Mouse (Mus musculus): Measurements from ENCODE around the gene Crebbp. TPM values are rescaled to one million over a fixed set of nuclear protein-coding genes. Genes with fewer than 3 reads are reported as not detected.
"Not testable (repeated sequence)": the region's sequence is repeated elsewhere in the genome, so short reads cannot be mapped to it uniquely, and the experiment has no call there.

Crebbp gene
- polyA plus RNA-seq (2016; fragmentation: Nextera tagmentation; extraction: Ambion mirVana) = 11.6 and 12.1 TPM in 2 replicates

- Histone ChIP-seq H3K4me3 (peak within 1 kb of the TSS; percentile 95), H3K9ac (peak within 1 kb of the TSS; percentile 89), H3K27me3 (replicated peaks) (peaks cover 30% of the 10 kb centered on the region), H3K4me1 (peaks cover 30% of the 10 kb centered on the region), H3K36me3 (peaks cover 2% of the 10 kb centered on the region), H3K4me2 (peak within 1 kb of the TSS; percentile 98), H3K9me3 (replicated peaks) (no peaks in the 10 kb centered on the region), H3K27ac (peak within 1 kb of the TSS; percentile 89)
- 1% methylated on average over 66 of the region's 92 CpGs for WGBS (ENCODE audit: insufficient replicate concordance)
- peak; percentile 89 for ATAC-seq
Measured at GRCm38 (mm10) chr16:4213799-4214551, at the start of gene Crebbp. Gene Crebbp, minus strand, starts transcription at chr16:4213997.

- Histone ChIP-seq H3K27me3 (replicated peaks) (peaks cover 24% of the 10 kb centered on the region), H3K4me1 (peaks cover 11% of the 10 kb centered on the region), H3K4me3 (no peak overlapping the region), H3K27ac (no peak overlapping the region), H3K9me3 (replicated peaks) (no peaks in the 10 kb centered on the region), H3K36me3 (no peaks in the 10 kb centered on the region), H3K4me2 (no peak overlapping the region), H3K9ac (no peak overlapping the region)
- ATAC-seq = no peak
- 61% methylated on average over 3 of the region's 3 CpGs for WGBS (ENCODE audit: insufficient replicate concordance)
Measured at GRCm38 (mm10) chr16:4263486-4263885, 49.7 kb upstream of the Crebbp start.

- ATAC-seq = no peak
- 71% methylated on average over 2 of the region's 2 CpGs for WGBS (ENCODE audit: insufficient replicate concordance)
- no peak overlapping the region for H3K4me2 ChIP-seq
- no peaks in the 10 kb centered on the region for H3K4me1 ChIP-seq
- H3K9me3 ChIP-seq (replicated peaks) = no peaks in the 10 kb centered on the region
- H3K27me3 ChIP-seq (replicated peaks) = no peaks in the 10 kb centered on the region
- no peak overlapping the region for H3K4me3 ChIP-seq
- no peak overlapping the region for H3K9ac ChIP-seq
- no peaks in the 10 kb centered on the region for H3K36me3 ChIP-seq
- no peak overlapping the region for H3K27ac ChIP-seq
Measured at GRCm38 (mm10) chr16:4257546-4257945, 43.7 kb upstream of the Crebbp start.

- Histone ChIP-seq H3K9ac (no peak overlapping the region), H3K4me2 (no peak overlapping the region), H3K27ac (no peak overlapping the region), H3K36me3 (no peaks in the 10 kb centered on the region), H3K27me3 (replicated peaks) (no peaks in the 10 kb centered on the region), H3K9me3 (replicated peaks) (0 out of 2 replicates have a peak, but pooled peaks cover 2% of the 10 kb centered on the region), H3K4me3 (no peak overlapping the region), H3K4me1 (no peaks in the 10 kb centered on the region)
- WGBS (ENCODE audit: insufficient replicate concordance) = 62% methylated on average over 3 of the region's 3 CpGs
- no peak for ATAC-seq
Measured at GRCm38 (mm10) chr16:4248791-4249190, 35.0 kb upstream of the Crebbp start.

GRCm38 (mm10) chr16:4245241-4245640 is 31.4 kb upstream of the Crebbp start:
- 85% methylated on average over 1 of the region's 1 CpGs for WGBS (ENCODE audit: insufficient replicate concordance)
- H3K9me3 ChIP-seq (replicated peaks); H3K4me1 ChIP-seq; H3K27me3 ChIP-seq (replicated peaks); H3K4me3 ChIP-seq; ATAC-seq; H3K36me3 ChIP-seq; H3K9ac ChIP-seq; H3K27ac ChIP-seq; H3K4me2 ChIP-seq: not testable (repeated sequence)

GRCm38 (mm10) chr16:4236131-4236530 is 22.3 kb upstream of the Crebbp start:
- H3K27me3 ChIP-seq (replicated peaks) = no peaks in the 10 kb centered on the region
- no peaks in the 10 kb centered on the region for H3K9me3 ChIP-seq (replicated peaks)
- no peak for ATAC-seq
- no peaks in the 10 kb centered on the region for H3K36me3 ChIP-seq
- WGBS (ENCODE audit: insufficient replicate concordance) = 62% methylated on average over 4 of the region's 4 CpGs
- H3K4me1 ChIP-seq = peaks cover 12% of the 10 kb centered on the region
- H3K9ac ChIP-seq = no peak overlapping the region
- H3K27ac ChIP-seq = no peak overlapping the region
- H3K4me2 ChIP-seq = no peak overlapping the region
- no peak overlapping the region for H3K4me3 ChIP-seq

GRCm38 (mm10) chr16:4235587-4235986 is 21.8 kb upstream of the Crebbp start:
- H3K9ac ChIP-seq = no peak overlapping the region
- peaks cover 12% of the 10 kb centered on the region for H3K4me1 ChIP-seq
- no peak overlapping the region for H3K4me2 ChIP-seq
- H3K4me3 ChIP-seq = no peak overlapping the region
- H3K27ac ChIP-seq = no peak overlapping the region
- no peaks in the 10 kb centered on the region for H3K27me3 ChIP-seq (replicated peaks)
- no peaks in the 10 kb centered on the region for H3K36me3 ChIP-seq
- no peaks in the 10 kb centered on the region for H3K9me3 ChIP-seq (replicated peaks)
- peak; percentile 63; the same call in 1 of the 2 replicates for ATAC-seq

- Histone ChIP-seq H3K9me3 (replicated peaks) (no peaks in the 10 kb centered on the region), H3K4me1 (no peaks in the 10 kb centered on the region), H3K4me3 (no peak overlapping the region), H3K36me3 (no peaks in the 10 kb centered on the region), H3K4me2 (no peak overlapping the region), H3K9ac (no peak overlapping the region), H3K27ac (no peak overlapping the region), H3K27me3 (replicated peaks) (no peaks in the 10 kb centered on the region)
- WGBS (ENCODE audit: insufficient replicate concordance) = 78% methylated on average over 2 of the region's 2 CpGs
- ATAC-seq = no peak
Measured at GRCm38 (mm10) chr16:4225841-4226240, 12.0 kb upstream of the Crebbp start.

GRCm38 (mm10) chr16:4214631-4215240 is 939 bp upstream of the Crebbp start:
- 39% methylated on average over 10 of the region's 10 CpGs for WGBS (ENCODE audit: insufficient replicate concordance)
- Histone ChIP-seq H3K27ac (no peak overlapping the region), H3K36me3 (no peaks in the 10 kb centered on the region), H3K9ac (peak overlapping the region; percentile 89), H3K9me3 (replicated peaks) (no peaks in the 10 kb centered on the region), H3K4me3 (peak overlapping the region; percentile 95), H3K27me3 (replicated peaks) (peaks cover 30% of the 10 kb centered on the region), H3K4me2 (peak overlapping the region; percentile 94), H3K4me1 (peaks cover 29% of the 10 kb centered on the region)
- ATAC-seq = peak; percentile 1; the same call in 1 of the 2 replicates

- Histone ChIP-seq H3K27me3 (replicated peaks) (peaks cover 26% of the 10 kb centered on the region), H3K4me3 (peak overlapping the region; percentile 95), H3K4me1 (peaks cover 36% of the 10 kb centered on the region), H3K4me2 (peak overlapping the region; percentile 98), H3K9me3 (replicated peaks) (no peaks in the 10 kb centered on the region), H3K36me3 (peaks cover 10% of the 10 kb centered on the region), H3K9ac (peak overlapping the region; percentile 89), H3K27ac (peak overlapping the region; percentile 89)
- ATAC-seq = peak; percentile 63
- WGBS (ENCODE audit: insufficient replicate concordance) = under 1% methylated on average over 48 of the region's 128 CpGs
Measured at GRCm38 (mm10) chr16:4212963-4213798, 616 bp downstream of the Crebbp start.

GRCm38 (mm10) chr16:4212167-4212962 is 1.4 kb downstream of the Crebbp start:
- Histone ChIP-seq H3K9me3 (replicated peaks) (no peaks in the 10 kb centered on the region), H3K4me2 (peak overlapping the region; percentile 98), H3K4me3 (peak overlapping the region; percentile 95), H3K9ac (peak overlapping the region; percentile 89), H3K4me1 (peaks cover 37% of the 10 kb centered on the region), H3K27me3 (replicated peaks) (peaks cover 19% of the 10 kb centered on the region), H3K36me3 (peaks cover 16% of the 10 kb centered on the region), H3K27ac (no peak overlapping the region)
- WGBS (ENCODE audit: insufficient replicate concordance) = 9% methylated on average over 23 of the region's 23 CpGs
- no peak for ATAC-seq
